Mouse (Mus musculus) cerebellum, adult 9-10 months (tissue): ENCODE measurements around the gene Gamt.

Experiments used
- DNase-seq: peaks from one replicate; pipeline ENCODE4 v3.0.0; 2022

The Gamt gene

DNA sequence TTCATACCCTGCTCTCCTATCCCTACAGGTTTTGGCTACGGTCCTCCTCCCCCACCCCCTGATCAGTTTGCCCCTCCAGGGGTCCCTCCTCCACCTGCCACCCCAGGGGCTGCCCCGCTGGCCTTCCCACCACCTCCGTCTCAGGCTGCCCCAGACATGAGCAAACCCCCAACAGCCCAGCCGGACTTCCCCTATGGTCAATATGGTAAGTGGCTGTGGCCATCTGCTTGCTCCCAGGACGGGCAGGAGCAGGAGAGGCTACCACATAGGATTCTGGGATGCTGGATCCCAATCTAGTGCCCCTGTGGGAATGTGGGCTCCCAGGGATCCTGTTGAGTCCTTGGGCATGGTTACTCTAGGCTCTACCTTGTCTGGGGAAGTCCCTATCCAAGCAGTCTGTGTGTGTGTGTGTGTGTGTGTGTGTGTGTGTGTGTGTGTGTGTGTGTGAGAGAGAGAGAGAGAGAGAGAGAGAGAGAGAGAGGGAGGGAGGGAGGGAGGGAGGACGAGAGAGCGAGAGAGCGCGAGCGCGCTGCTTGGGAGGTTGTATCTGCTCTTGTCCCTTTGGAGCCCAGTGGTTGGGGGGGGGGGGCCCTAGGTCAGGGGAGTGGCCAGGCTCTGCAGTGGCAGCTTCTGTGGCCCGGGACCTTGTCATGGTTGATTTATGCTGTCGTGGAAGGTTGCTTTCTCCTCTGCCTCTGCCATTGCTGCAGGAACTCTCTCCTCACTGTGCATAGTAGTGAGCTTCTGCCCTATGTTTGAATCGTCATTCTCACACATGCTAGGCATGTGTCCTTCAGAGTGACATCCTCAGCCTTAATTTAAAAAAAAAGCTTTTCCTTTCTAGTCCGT lies 24.6 kb upstream of the Gamt start:
- DNase-seq: no peak

GRCm38 (mm10) chr10:80282481-80283441 lies 21.9 kb upstream of the Gamt start:
- no peak for DNase-seq

DNA sequence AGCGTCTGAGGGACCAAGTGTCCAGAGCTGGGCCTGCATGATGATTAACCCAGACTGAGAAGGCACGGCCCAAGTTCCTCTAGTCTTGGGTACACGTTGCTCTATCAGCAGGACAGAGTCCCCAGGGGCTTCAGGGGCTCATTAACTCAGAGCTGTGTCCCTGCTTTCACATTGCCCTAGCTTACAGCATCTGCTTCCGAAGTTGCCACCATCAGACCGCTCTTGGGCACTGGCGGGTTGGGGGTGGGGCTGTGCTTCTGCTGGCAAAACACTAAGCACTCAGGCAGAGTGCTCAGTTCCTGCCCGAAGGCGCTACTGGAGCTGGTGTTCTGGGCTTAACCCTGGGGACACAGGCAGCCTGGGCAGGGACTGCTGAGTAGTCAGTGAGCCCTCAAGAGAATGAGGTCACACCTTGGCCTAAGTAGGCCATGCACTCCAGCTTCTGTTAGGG lies 21.1 kb upstream of the Gamt start:
- DNase-seq: no peak

- no peak for DNase-seq
Measured at GRCm38 (mm10) chr10:80281304-80281703, 20.5 kb upstream of the Gamt start.

GRCm38 (mm10) chr10:80279273-80279672 lies 18.5 kb upstream of the Gamt start:
- no peak for DNase-seq

GRCm38 (mm10) chr10:80278390-80278789 lies 17.6 kb upstream of the Gamt start:
- no peak for DNase-seq

GRCm38 (mm10) chr10:80276238-80276637 lies 15.4 kb upstream of the Gamt start:
- DNase-seq: no peak

GRCm38 (mm10) chr10:80273847-80274246 lies 13.0 kb upstream of the Gamt start:
- no peak for DNase-seq

DNA sequence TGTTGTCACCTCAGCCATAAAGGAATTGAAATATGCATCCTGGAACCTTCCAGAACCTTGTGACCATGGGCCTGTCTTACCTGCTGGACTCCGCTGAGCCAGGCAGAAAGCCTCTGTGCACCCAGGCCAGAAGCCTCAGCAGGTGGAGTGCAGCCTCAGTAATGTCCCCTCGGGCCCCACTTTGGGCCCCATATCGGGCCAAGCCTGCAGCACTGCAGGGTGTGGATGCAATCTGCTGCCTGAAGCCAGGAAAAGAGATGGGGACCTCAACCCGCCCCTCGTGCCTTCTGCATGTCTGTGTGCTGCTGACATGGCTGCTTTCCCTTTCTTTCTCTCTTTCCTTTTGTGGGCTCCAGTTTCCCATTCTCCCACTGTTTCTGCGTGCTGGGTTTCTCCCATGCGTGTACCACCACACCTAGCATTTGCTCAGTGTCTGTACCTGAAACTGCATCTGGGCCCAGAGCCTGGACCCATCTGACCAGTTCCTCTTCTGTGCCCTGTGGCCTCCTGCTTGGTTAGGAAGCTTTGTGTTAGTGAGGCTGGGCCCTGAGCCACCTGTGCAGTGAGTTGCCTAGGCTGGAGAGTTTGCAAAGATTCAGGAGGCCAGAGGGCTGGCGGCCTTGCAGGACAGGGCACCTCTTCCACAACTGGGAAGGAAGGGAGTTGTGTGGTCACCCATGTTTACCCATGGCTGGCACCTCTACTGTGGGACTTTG lies 11.2 kb upstream of the Gamt start:
- no peak for DNase-seq

GRCm38 (mm10) chr10:80271186-80271843 lies 10.5 kb upstream of the Gamt start:
- no peak for DNase-seq

- no peak for DNase-seq
Measured at GRCm38 (mm10) chr10:80270734-80271181, 9.9 kb upstream of the Gamt start.

GRCm38 (mm10) chr10:80270099-80270498 lies 9.3 kb upstream of the Gamt start:
- no peak for DNase-seq

- DNase-seq: no peak
Measured at GRCm38 (mm10) chr10:80265149-80265486, 4.3 kb upstream of the Gamt start.

DNA sequence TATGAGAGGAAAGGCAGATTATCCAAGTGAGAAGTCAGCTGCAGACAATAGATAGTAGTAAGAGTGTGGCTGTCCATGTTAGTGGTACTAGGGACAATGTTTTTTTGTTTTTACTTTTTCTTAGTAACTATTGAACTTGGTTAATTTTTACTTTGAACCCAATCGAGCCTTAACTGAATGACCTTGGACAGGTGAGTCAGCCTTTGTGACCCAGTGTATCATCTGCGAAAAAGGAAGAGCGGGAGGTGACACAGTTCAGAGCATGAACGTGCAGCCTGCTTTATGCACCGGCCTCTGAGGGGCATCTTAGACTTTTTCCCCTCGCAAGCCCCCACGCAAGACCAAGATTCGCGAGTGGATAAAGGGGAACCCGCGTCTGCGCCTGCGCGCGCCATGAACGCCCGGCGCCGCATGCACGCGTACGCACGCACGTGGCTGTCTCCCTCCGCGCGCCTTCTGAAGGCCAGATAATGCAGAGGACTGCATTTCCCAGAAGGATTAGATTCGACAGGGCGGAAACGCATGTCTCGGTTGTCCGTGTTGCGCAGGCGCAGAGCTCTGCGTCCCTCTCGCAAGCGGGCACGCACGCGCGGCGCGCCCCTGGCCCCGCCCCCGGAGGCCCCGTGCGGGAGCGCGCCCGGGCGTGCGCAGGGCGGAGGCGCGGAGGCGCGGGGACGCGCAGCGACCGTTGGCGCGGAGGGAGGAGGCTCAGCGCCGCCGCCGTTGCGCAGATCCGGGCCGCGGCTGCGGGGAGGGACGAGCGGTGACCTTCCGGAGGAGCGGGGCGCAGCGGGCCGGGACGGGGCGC lies 3.7 kb upstream of the Gamt start:
- DNase-seq: peak; percentile 99

DNA sequence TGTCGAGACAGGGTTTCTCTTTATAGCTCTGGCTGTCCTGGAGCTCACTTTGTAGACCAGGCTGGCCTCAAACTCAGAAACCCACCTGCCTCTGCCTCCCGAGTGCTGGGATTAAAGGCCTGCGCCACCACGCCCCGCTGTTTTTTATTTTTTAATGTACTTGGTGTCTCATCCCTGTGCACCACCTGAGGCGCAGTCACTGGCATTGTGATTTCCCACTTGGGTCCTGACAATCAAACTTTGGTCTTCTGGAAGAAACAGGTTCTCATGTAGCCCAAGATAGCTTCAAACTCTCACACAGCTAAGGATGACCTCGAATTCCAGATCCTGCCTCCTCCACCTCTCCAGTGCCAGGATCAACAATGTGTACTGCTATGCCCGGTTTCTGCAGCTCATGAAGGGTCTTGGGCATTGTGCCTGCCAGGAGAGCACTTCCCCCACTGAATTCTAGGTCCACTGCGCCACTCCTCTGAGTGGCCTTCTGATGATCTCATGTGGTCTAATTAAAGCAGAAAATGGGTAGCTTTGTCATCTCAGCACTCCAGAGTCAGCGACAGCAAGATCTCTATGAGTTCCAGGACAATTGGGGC lies 2.1 kb upstream of the Gamt start:
- peak; percentile 70 for DNase-seq

- peak; percentile 64 for DNase-seq
Measured at GRCm38 (mm10) chr10:80262169-80262568, 1.4 kb upstream of the Gamt start.

GRCm38 (mm10) chr10:80261585-80261968 lies 765 bp upstream of the Gamt start:
- peak; percentile 95 for DNase-seq

DNA sequence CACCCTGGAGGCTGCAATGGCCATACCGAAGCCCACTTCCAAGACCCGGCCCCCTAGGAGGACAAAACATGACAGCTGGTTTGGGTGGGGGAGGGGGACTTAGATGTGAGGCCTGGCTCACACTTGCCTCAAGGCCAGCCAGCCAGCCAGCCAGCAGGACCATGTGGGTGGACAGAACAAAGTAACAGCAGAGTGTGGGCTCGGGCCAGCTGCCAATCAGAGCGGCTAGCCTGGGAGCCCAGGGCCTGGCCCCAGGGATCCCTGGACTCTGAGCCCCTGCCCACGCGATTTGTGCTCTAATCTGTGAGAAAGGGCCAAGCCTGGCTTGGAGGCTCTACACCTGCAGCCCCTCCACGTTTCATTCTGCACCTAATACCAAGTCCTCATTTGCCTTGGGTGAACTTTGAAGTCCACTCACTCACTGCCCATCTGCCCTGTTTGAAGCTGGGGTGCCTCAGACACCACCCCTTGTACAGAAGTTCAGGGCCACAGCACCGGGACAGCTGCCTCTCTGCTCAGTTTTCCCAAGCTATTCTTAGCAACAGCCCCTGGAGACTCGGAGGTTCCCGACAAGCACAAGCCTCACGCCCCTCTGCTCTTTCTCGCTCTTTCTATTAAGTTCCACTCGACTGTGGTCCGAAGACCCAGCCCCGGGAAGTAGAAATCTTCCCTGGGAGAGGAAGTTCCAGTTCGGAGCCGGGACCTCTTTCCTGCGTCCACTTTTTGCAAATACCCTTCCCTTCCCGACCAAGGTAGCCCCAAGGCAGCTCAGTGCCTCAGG lies 761 bp downstream of the Gamt start:
- peak; percentile 83 for DNase-seq

DNA sequence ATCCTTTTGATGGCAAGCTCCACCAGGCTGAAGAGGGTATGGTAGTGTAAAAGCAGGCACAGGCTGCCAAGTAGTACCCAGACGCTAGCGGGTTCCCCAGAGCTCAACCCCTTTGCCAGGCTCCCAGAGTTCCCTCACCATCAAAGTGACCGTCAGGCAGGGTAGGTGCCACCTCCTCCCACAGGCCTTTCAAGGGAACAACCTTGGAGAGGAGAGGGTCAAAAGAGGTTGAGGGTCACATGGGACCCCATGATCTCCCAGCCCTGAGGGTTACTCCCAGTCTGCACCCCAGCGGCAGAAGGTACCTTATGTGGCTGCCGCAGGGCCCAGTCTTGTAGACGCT lies 1.4 kb downstream of the Gamt start:
- DNase-seq: no peak

DNA sequence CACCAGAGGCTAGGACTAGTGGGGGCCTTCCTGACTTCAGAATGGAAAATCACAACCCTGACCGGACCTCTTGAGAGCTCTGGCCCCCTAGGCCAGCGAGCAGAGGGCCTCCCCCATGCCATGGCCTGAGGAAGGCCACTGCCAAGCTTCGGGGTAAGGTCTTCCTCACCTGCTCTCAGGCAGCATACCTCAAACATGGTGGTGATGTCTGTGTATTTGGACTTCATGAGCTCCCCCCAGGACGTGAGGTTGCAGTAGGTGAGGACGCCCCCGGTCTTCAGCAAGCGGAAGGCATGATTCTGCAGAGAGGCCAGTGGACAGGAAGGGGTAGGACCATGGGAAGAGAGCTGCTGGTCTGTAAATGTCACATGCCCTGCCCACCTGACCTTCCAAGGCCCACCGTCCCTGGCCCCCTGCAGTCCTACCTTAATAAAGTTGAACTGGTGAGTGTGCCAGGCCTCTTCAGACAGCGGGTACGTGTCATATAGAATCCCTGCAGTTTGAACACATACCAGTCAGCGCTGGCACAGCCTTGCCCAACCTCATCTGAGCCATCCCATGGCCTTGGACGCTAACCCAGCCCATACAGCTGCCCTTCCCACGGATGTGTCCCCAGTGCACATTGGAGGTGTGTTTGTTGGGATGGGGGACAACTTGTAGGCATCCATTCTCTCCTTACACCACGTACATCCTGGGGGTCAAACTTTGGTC lies 1.9 kb downstream of the Gamt start:
- DNase-seq: peak; percentile 66
